19 mouse cellular contexts compared by ENCODE assay signal in the genomic region with DNA sequence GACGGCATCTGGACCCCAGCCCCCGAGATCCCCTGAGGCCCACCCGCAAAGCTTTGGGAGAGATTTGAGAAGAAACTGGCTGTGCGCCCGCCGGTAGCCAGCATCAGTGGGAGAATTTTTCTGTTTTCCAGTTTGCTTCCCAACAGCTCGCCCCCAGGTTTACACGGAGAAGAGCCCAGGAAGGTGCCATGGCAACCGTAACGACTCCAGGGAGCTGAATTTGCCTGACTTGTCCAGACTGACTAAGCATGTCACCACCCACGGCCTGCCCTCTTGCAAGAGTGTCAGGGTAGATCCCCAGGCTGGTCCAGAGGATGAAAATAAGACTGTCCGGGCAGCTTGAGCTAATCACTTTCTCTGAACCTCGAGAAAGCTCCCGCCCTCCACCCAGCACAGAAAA. TPM values are rescaled to one million over a fixed set of nuclear protein-coding genes. Genes with fewer than 3 reads are reported as not detected.
DNase-seq lines count a peak whose midpoint lies in the region; ATAC-seq lines count a peak whose summit lies in the region.
"Had no signal": no experiment of that assay in that cellular context is flagged by ENCODE, and none has a peak within 500 bp of the region (broad histone marks: within the 10 kb centered on the region; RNA-seq: fewer than 3 reads in every experiment).

No protein-coding gene starts in this region.

- peak overlapping the region; percentile 20; the same call in 1 of the 2 replicates for H3K27ac ChIP-seq in intestine, embryonic 14.5 days (ENCODE audit: low read depth)
- no peak overlapping the region for H3K27ac ChIP-seq in intestine, embryonic 15.5 days
- H3K27ac ChIP-seq: forebrain, embryonic 13.5 days; limb, embryonic 13.5 days; liver, embryonic 15.5 days; stomach, postnatal 0 days had no signal

- H3K36me3 ChIP-seq in intestine, embryonic 14.5 days (ENCODE audit: control insufficient read depth, insufficient read depth, low read length) = no peaks in the 10 kb centered on the region
- no peaks in the 10 kb centered on the region for H3K36me3 ChIP-seq in intestine, embryonic 15.5 days
- H3K36me3 ChIP-seq: limb, embryonic 13.5 days; liver, embryonic 15.5 days had no signal

- H3K4me3 ChIP-seq in intestine, embryonic 14.5 days (ENCODE audit: low read depth, low read length) = no peak overlapping the region
- no peak overlapping the region for H3K4me3 ChIP-seq in intestine, embryonic 15.5 days (replicated peaks)
- H3K4me3 ChIP-seq: forebrain, embryonic 13.5 days; limb, embryonic 13.5 days; liver, embryonic 15.5 days had no signal

- no peak overlapping the region for H3K4me2 ChIP-seq in intestine, embryonic 14.5 days (ENCODE audit: low read length)
- H3K4me2 ChIP-seq in intestine, embryonic 15.5 days (replicated peaks) = no peak overlapping the region
- H3K4me2 ChIP-seq: forebrain, embryonic 13.5 days; limb, embryonic 13.5 days; liver, embryonic 15.5 days had no signal

- no peak overlapping the region for H3K9ac ChIP-seq in intestine, embryonic 14.5 days (ENCODE audit: low read length)
- no peak overlapping the region for H3K9ac ChIP-seq in intestine, embryonic 15.5 days
- H3K9ac ChIP-seq: forebrain, embryonic 13.5 days; limb, embryonic 13.5 days; liver, embryonic 15.5 days had no signal

- no peak for ATAC-seq in intestine, embryonic 14.5 days (replicated peaks; ENCODE audit: low FRiP score, low TSS enrichment, low read depth)
- no peak for ATAC-seq in intestine, embryonic 15.5 days
- ATAC-seq: forebrain, embryonic 13.5 days had no signal

- H3K27me3 ChIP-seq in intestine, embryonic 14.5 days (replicated peaks; ENCODE audit: control insufficient read depth, insufficient read depth, low read length) = no peaks in the 10 kb centered on the region
- no peaks in the 10 kb centered on the region for H3K27me3 ChIP-seq in intestine, embryonic 15.5 days (replicated peaks)
- H3K27me3 ChIP-seq: forebrain, embryonic 13.5 days; limb, embryonic 13.5 days; liver, embryonic 15.5 days had no signal

- WGBS in intestine, embryonic 14.5 days = 45% methylated on average over 14 of the region's 14 CpGs
- 45% methylated on average over 14 of the region's 14 CpGs for WGBS in intestine, embryonic 15.5 days

- H3K9me3 ChIP-seq in intestine, embryonic 14.5 days (ENCODE audit: control insufficient read depth, low read length) = no peaks in the 10 kb centered on the region
- H3K9me3 ChIP-seq in intestine, embryonic 15.5 days = no peaks in the 10 kb centered on the region
- H3K9me3 ChIP-seq: forebrain, embryonic 13.5 days; liver, embryonic 15.5 days had no signal

- peaks cover 11% of the 10 kb centered on the region for H3K4me1 ChIP-seq in intestine, embryonic 14.5 days (replicated peaks; ENCODE audit: control insufficient read depth, insufficient read depth, low read length)
- H3K4me1 ChIP-seq in intestine, embryonic 15.5 days (replicated peaks) = peaks cover 12% of the 10 kb centered on the region; the same call in 1 of the 2 replicates
- H3K4me1 ChIP-seq: liver, embryonic 15.5 days had no signal

- peak; percentile 27 for DNase-seq in embryo, embryonic 10.5 days (ENCODE audit: low spot score)
- DNase-seq in embryo, embryonic 10 days (ENCODE audit: low spot score) = no peak
- DNase-seq in intestine, embryonic 14.5 days (ENCODE audit: low spot score) = no peak
- DNase-seq in right cerebral cortex, adult 18-20 months = peak; percentile 57
- no peak for DNase-seq in right cerebral cortex, postnatal 25 days
- DNase-seq in right cerebral cortex, postnatal 14 days = peak; percentile 60
- no peak for DNase-seq in ovary, postnatal 14 days (ENCODE audit: low spot score)
- DNase-seq: adrenal gland, adult 2 months; cerebellum, adult 2 months; heart, postnatal 36 days; kidney, adult 11 months; kidney, postnatal 10 days; lung, postnatal 14 days; thymus, postnatal 4 days had no signal

RNA-seq across cellular contexts. Expression of a gene that starts 21.4 kb away (rescaled TPM):
- 0.24 and 0.38 TPM in 2 replicates for polyA plus RNA-seq in intestine, embryonic 14.5 days (2014; fragmentation: Nextera tagmentation; extraction: Ambion mirVana)
- 0.28 and 0.34 TPM in 2 replicates for polyA plus RNA-seq in intestine, embryonic 15.5 days (2015; fragmentation: Nextera tagmentation; extraction: Ambion mirVana)
- polyA plus RNA-seq: liver, embryonic 15.5 days had no signal

RNA-seq across cellular contexts. Expression of a gene that starts 46.4 kb away (rescaled TPM):
- 100 and 111 TPM in 2 replicates for polyA plus RNA-seq in intestine, embryonic 14.5 days (2014; fragmentation: Nextera tagmentation; extraction: Ambion mirVana)
- 70.6 and 86.5 TPM in 2 replicates for polyA plus RNA-seq in intestine, embryonic 15.5 days (2015; fragmentation: Nextera tagmentation; extraction: Ambion mirVana)

Comparison
In these comparisons a context has a peak if more than half of its experiments do, and no peak if none do; other contexts are left out.
1. DNase-seq: peak in embryo, embryonic 10.5 days (single experiment), right cerebral cortex, adult 18-20 months (single experiment) and right cerebral cortex, postnatal 14 days (single experiment); none in embryo, embryonic 10 days (single experiment), intestine, embryonic 14.5 days (single experiment), right cerebral cortex, postnatal 25 days (single experiment) and ovary, postnatal 14 days (single experiment).